Mouse (Mus musculus) lung, embryonic 16.5 days (tissue): ENCODE data around the gene Rtn4ip1. TPM values are rescaled to one million over a fixed set of nuclear protein-coding genes. Genes with fewer than 3 reads are reported as not detected.
A peak's percentile ranks its signal among the peaks of the same experiment; 100 is the strongest.

Experiments
- ATAC-seq: fragments of 200-750 bp; cut with Nextera tagmentation; 2 replicates; pipeline ENCODE4 v1.8.0; 2017; ENCODE audit warnings: low read depth, mild to moderate bottlenecking, moderate library complexity
- H3K27ac ChIP-seq: fragments of 300-500 bp; sonication (generic); 2 replicates; pipeline ENCODE4 v1.5.1; 2014; ENCODE audit warnings: mild to moderate bottlenecking, control low read depth, low read length
- H3K27me3 ChIP-seq: fragments of 300-500 bp; sonication (generic); 2 replicates; pipeline ENCODE4 v1.6.1; 2014; ENCODE audit warnings: low read depth, low read length, mixed read lengths; ENCODE audit not compliant: control insufficient read depth, insufficient read depth
- H3K36me3 ChIP-seq: fragments of 300-500 bp; sonication (generic); 2 replicates; pipeline ENCODE4 v1.6.1; 2014; ENCODE audit warnings: low read length; ENCODE audit not compliant: control insufficient read depth, insufficient read depth
- H3K4me1 ChIP-seq: fragments of 300-500 bp; sonication (generic); replicated peaks from 2 replicates; pipeline ENCODE4 v1.6.1; 2014; ENCODE audit warnings: low read length, mixed read lengths; ENCODE audit not compliant: control insufficient read depth, insufficient read depth
- H3K4me2 ChIP-seq: fragments of 300-500 bp; sonication (generic); 2 replicates; pipeline ENCODE4 v1.6.1; 2014; ENCODE audit warnings: low read depth, low read length, control low read depth
- H3K4me3 ChIP-seq: fragments of 300-500 bp; sonication (generic); 2 replicates; pipeline ENCODE4 v1.5.1; 2014; ENCODE audit warnings: mild to moderate bottlenecking, low read length, control low read depth
- H3K9ac ChIP-seq: fragments of 300-500 bp; sonication (generic); 2 replicates; pipeline ENCODE4 v1.6.1; 2014; ENCODE audit warnings: low read length, control low read depth
- H3K9me3 ChIP-seq: fragments of 300-500 bp; sonication (generic); 2 replicates; pipeline ENCODE4 v1.6.1; 2016; ENCODE audit warnings: low read length; ENCODE audit not compliant: control insufficient read depth
- WGBS: fragments of 180-500 bp; shearing (Covaris S2); extraction: QIAGEN DNeasy Blood & Tissue Kit; methylation state at CpG from one replicate; pipeline ENCODE4 v1.1.7; 2014; 5-methylcytosine and 5-hydroxymethylcytosine counted together
- polyA plus RNA-seq: library from polyadenylated mRNA; unstranded; fragments of >200 nt; fragmentation: Nextera tagmentation; extraction: Ambion mirVana; gene quantifications from 2 replicates; pipeline ENCODE4 v1.2.1, GENCODE M21; 2015

The Rtn4ip1 gene
- polyA plus RNA-seq, 1 experiment from 2014 or later: 10.9 TPM

- no peaks in the 10 kb centered on the region for H3K9me3 ChIP-seq
- no peak overlapping the region for H3K27ac ChIP-seq
- H3K9ac ChIP-seq: no peak overlapping the region
- 39% methylated on average over 6 of the region's 6 CpGs for WGBS
- no peak overlapping the region for H3K4me3 ChIP-seq
- H3K27me3 ChIP-seq: no peaks in the 10 kb centered on the region
- no peaks in the 10 kb centered on the region for H3K36me3 ChIP-seq
- H3K4me1 ChIP-seq: no peaks in the 10 kb centered on the region
- no peak overlapping the region for H3K4me2 ChIP-seq
- ATAC-seq: no peak
These were observed 91.6 kb downstream of the Rtn4ip1 start for GRCm38 (mm10) chr10:43993198-43993597.

DNA sequence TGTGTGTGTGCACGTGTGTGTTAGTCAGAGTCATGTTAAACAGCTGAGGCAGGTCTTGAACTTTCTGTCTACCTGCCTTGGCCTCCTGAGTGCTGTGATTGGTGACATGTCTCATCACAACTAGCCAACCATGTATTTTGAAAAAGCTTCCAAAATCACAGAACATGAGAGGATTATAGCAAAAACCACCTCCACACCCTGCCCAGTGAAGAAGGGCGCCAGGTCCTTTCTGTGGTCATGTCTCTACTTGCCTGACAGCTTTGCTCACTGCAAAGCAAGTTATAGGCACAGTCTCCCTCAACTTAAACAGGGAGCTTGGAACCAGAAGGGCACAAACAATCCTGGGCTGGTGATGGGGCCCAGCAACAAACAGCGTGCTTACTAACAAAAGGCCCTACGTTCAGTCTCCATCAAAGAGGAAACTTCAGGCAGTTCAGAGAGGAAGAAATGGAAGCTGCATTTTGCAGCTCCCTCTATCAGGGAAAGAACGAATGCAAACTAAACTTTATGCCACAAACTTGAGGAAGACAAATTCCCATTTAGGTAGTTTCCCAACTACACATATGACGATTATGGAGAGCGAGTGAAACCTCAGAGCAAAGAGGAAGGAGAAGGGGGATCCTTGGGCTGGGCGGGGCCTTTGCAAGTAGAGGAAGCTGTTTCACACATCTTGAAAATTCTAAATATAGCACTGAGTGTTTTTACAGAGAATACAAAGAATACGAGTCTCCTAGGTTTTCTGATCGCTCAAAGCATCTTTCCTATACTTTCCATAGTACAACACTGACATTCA lies 94.4 kb downstream of the Rtn4ip1 start:
- Histone ChIP-seq H3K4me1 (no peaks in the 10 kb centered on the region; the same call in 1 of the 2 replicates), H3K27me3 (no peaks in the 10 kb centered on the region; the same call in 1 of the 2 replicates), H3K4me3 (no peak overlapping the region), H3K36me3 (no peaks in the 10 kb centered on the region), H3K9ac (no peak overlapping the region), H3K27ac (no peak overlapping the region), H3K4me2 (no peak overlapping the region), H3K9me3 (no peaks in the 10 kb centered on the region)
- no peak for ATAC-seq
- 66% methylated on average over 10 of the region's 10 CpGs for WGBS

GRCm38 (mm10) chr10:43997276-43997675 lies 95.7 kb downstream of the Rtn4ip1 start:
- ATAC-seq: no peak
- H3K36me3 ChIP-seq: no peaks in the 10 kb centered on the region
- H3K27me3 ChIP-seq: peaks cover 10% of the 10 kb centered on the region
- WGBS: 80% methylated on average over 10 of the region's 10 CpGs
- H3K4me3 ChIP-seq: no peak overlapping the region
- H3K4me2 ChIP-seq: no peak overlapping the region
- H3K9ac ChIP-seq: no peak overlapping the region
- H3K9me3 ChIP-seq: no peaks in the 10 kb centered on the region
- no peak overlapping the region for H3K27ac ChIP-seq
- no peaks in the 10 kb centered on the region; the same call in 1 of the 2 replicates for H3K4me1 ChIP-seq

DNA sequence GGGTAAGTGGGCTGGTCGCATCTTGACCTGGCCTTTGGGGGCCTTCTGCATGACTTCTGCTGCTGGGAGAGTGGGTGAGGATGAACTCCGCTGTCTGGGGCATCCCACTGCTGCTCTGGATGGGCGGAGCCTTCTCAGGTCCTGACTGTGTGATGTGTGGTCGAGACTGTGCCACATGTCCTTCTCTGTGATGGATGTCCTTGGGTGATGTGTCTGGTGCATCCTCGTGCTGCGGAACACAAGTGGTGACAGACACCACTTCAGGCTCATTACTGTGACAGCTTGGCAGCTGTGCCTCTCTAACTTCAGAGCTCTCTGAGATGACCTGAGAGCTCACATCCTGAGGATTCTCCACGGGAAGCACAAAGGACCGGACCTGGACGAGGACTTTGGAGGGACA lies 96.4 kb downstream of the Rtn4ip1 start:
- WGBS: 60% methylated on average over 9 of the region's 9 CpGs
- Histone ChIP-seq H3K27ac (no peak overlapping the region), H3K36me3 (no peaks in the 10 kb centered on the region), H3K4me2 (no peak overlapping the region), H3K9ac (no peak overlapping the region), H3K9me3 (no peaks in the 10 kb centered on the region), H3K27me3 (peaks cover 18% of the 10 kb centered on the region), H3K4me3 (no peak overlapping the region), H3K4me1 (peaks cover under 1% of the 10 kb centered on the region; the same call in 1 of the 2 replicates)
- ATAC-seq: no peak

DNA sequence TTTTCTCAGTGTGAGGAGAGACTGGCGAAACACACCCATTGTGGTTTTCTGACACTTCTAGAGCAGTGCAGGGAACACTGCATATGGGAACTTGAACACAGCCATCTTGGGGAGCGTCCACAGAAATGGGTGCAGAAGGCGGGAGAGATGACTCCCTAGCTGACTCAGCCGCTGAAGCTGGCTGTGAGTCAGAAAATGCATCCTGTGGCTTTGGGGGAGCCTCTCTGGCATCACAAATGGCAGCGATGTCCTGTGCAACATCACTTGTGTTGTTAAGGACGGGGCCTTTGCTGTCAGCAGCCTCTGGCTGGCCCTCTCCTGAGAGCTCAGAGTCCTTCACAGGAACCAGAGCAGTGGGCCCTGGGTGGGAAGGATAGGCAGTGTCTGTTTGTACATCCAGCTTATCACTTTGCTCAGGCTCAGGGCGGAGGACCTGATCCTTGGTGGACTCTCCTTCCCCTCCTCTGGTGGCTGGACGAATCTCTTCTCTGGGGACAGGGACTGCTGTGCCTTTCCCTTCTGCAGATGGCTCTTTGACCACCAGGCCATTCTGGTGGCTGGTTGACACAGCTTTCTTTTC lies 97.0 kb downstream of the Rtn4ip1 start:
- ATAC-seq: no peak
- H3K4me3 ChIP-seq: no peak overlapping the region
- 75% methylated on average over 8 of the region's 8 CpGs for WGBS
- H3K4me1 ChIP-seq: peaks cover 4% of the 10 kb centered on the region; the same call in 1 of the 2 replicates
- no peak overlapping the region for H3K27ac ChIP-seq
- H3K27me3 ChIP-seq: peaks cover 24% of the 10 kb centered on the region
- no peaks in the 10 kb centered on the region for H3K36me3 ChIP-seq
- H3K9me3 ChIP-seq: no peaks in the 10 kb centered on the region
- H3K4me2 ChIP-seq: no peak overlapping the region
- H3K9ac ChIP-seq: no peak overlapping the region

- Histone ChIP-seq H3K9ac (no peak overlapping the region), H3K4me3 (no peak overlapping the region), H3K9me3 (no peaks in the 10 kb centered on the region), H3K4me1 (peaks cover 11% of the 10 kb centered on the region), H3K27me3 (peaks cover 41% of the 10 kb centered on the region), H3K36me3 (no peaks in the 10 kb centered on the region), H3K4me2 (no peak overlapping the region), H3K27ac (no peak overlapping the region)
- 26% methylated on average over 2 of the region's 2 CpGs for WGBS
- no peak for ATAC-seq
These were observed 98.7 kb downstream of the Rtn4ip1 start for GRCm38 (mm10) chr10:44000156-44000865.

DNA sequence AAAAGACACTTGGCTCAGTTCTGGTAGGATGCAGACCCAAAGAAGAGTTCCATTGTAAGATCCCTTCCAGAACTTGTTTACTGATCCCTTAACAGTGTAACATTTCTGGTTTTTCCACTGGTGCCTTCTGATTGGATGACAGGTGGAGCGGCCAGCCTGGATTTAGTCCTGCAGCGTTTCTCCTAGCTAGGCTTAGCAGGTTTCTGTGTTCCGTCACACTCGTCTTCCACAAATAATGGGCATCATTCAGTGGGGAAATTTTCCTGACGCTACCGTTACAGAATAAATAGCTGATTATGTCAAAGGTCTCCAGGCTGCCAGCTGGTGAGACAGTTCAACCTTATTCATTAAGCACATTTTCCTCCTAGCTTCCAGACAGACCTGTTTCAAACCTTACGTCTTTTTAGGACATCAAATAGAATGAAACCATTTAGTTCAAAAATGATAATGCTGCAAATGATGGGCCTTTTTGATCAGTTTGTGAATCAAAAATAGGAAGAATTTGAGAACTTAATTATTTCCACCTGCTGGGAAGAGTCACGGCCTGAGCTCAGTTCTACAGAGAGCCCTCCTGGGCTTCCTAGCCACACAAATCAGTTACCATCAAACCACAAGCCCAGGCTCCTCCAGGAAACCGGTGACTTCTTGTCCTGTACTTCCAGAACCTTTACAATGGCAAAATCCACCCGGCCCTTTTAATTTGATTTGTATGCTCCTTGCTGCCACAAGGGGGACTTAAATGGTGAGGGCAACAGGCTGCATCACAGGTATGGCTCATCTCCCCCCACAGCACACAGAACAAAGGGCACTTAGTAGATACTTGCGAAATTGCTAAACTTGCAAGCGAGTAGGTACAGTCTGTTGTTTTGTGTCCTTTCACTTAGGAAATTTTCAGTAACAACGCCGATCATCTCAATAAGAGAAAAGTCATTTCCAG lies 100.7 kb downstream of the Rtn4ip1 start:
- H3K36me3 ChIP-seq: no peaks in the 10 kb centered on the region
- H3K27me3 ChIP-seq: peaks cover 50% of the 10 kb centered on the region
- no peaks in the 10 kb centered on the region for H3K9me3 ChIP-seq
- peak overlapping the region; percentile 66; the same call in 1 of the 2 replicates for H3K4me2 ChIP-seq
- H3K4me1 ChIP-seq: peaks cover 17% of the 10 kb centered on the region
- 25% methylated on average over 14 of the region's 14 CpGs for whole genome bisulfite sequencing
- H3K4me3 ChIP-seq: no peak overlapping the region
- no peak overlapping the region for H3K9ac ChIP-seq
- no peak for ATAC-seq
- no peak overlapping the region for H3K27ac ChIP-seq

- H3K27me3 ChIP-seq: peaks cover 50% of the 10 kb centered on the region
- H3K4me3 ChIP-seq: peak overlapping the region; percentile 76
- WGBS: 2% methylated on average over 11 of the region's 11 CpGs
- peaks cover 17% of the 10 kb centered on the region for H3K4me1 ChIP-seq
- no peaks in the 10 kb centered on the region for H3K36me3 ChIP-seq
- H3K27ac ChIP-seq: no peak overlapping the region
- no peak for ATAC-seq
- H3K9me3 ChIP-seq: no peaks in the 10 kb centered on the region
- H3K9ac ChIP-seq: peak overlapping the region; percentile 69
- peak overlapping the region; percentile 66 for H3K4me2 ChIP-seq
These were observed 101.5 kb downstream of the Rtn4ip1 start for GRCm38 (mm10) chr10:44002995-44003524.
